Mouse (Mus musculus): ENCODE measurements at regions not wholly inside any gene's neighbourhood (a gene's known extent, or its start where the extent isn't known, plus 50 kb on each side); places are given as distances from the start of the nearest gene placed in this dataset.

DNA sequence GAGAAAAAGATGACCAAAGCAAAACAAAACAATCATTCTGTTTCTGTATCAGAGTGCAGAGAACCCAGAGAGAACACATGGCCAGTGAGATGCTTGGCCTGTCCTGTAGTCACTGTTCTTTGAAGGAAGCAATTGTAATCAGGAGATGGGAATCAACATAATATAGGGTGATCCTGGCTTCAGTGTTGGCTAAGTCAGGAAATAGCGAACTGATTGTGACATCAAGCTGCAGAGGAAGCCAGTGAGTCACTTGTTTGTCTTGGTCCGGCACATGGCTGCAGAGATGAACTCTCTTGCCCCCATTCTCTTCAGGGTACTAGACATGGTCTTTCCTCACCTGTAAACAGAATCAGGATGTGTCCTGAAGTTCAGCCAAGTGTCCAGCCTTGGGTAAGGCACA lies 273.3 kb upstream of the Thbs1 start:
- peak; percentile 32 for DNase-seq (ENCODE audit: low spot score)
- 63% methylated on average over 2 of the region's 2 CpGs for WGBS
- no peak for ATAC-seq (replicated peaks; ENCODE audit: low FRiP score, low read depth)
- Histone ChIP-seq H3K9ac (ENCODE audit: low read depth, low read length) (no peak overlapping the region), H3K27me3 (ENCODE audit: insufficient read depth, low read length) (no peaks in the 10 kb centered on the region), H3K36me3 (ENCODE audit: insufficient read depth, low read length) (no peaks in the 10 kb centered on the region), H3K4me2 (ENCODE audit: low read length) (no peak overlapping the region), H3K4me3 (replicated peaks; ENCODE audit: low read depth, low read length) (no peak overlapping the region), H3K9me3 (replicated peaks; ENCODE audit: low read length) (no peaks in the 10 kb centered on the region), H3K27ac (no peak overlapping the region), H3K4me1 (replicated peaks; ENCODE audit: insufficient read depth, low read length) (no peaks in the 10 kb centered on the region)
- no peak for TF ChIP-seq CTCF (IDR thresholded peaks at IDR 0.05; ENCODE audit: low read depth)

DNA sequence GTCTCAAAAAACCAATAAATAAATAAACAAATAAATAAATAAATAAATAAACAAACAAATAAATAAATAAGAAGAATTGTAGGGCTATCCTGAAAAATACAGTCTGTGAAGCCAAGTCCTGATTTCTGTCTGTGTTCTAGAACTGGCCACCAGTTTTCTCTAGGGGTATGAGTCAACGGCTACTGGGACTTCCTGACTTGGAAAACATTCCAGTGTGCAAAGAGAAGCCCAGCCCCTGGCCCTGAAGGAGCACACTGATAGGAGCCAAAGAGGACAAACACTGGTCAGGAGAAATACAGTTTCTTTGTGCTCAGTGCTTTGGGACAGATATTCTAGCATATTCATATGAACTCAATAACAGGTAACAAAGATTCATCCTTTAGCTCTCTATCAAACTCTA lies 271.3 kb upstream of the Thbs1 start:
- no peaks in the 10 kb centered on the region for H3K4me1 ChIP-seq (replicated peaks; ENCODE audit: insufficient read depth, low read length)

DNA sequence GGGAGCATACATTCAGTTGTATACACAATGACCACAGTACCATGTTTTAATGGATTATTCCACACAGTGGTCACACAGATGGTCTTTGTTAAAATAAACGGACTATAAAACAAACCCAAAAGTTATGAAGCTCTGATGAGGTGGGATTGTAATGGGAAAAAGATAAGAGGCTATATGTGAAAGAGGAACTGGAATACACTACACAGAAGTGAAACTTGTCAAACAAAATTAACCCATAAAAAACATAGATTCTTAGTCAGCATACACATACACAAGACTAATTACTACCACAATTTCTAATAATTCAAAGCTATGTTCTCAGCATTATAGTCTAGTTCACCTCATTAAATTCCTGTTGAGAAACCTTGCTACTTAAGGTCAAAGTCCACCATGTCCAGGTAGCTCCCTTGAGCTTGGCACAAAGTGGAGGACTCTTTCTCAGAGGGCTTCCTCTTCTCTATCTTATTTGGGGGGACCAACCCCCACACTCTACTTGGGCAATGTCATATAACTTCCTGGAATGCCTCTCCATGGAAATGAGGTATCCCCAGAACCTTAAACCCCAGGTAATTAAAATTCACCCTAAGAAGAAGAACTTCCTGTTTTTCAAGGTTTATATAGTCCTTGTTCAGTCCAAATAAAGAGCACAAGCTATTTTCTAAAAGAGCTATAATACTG lies 269.2 kb upstream of the Thbs1 start:
- ATAC-seq (replicated peaks; ENCODE audit: low FRiP score, low read depth): no peak
- 91% methylated on average over 1 of the region's 1 CpGs for WGBS
- H3K4me3 ChIP-seq (replicated peaks; ENCODE audit: low read depth, low read length): no peak overlapping the region
- no peak overlapping the region for H3K27ac ChIP-seq
- H3K27me3 ChIP-seq (ENCODE audit: insufficient read depth, low read length): no peaks in the 10 kb centered on the region
- no peaks in the 10 kb centered on the region for H3K4me1 ChIP-seq (replicated peaks; ENCODE audit: insufficient read depth, low read length)
- H3K9ac ChIP-seq (ENCODE audit: low read depth, low read length): no peak overlapping the region
- H3K9me3 ChIP-seq (replicated peaks; ENCODE audit: low read length): no peaks in the 10 kb centered on the region
- TF ChIP-seq CTCF (IDR thresholded peaks at IDR 0.05; ENCODE audit: low read depth): no peak
- H3K36me3 ChIP-seq (ENCODE audit: insufficient read depth, low read length): no peaks in the 10 kb centered on the region
- no peak for DNase-seq (ENCODE audit: low spot score)
- H3K4me2 ChIP-seq (ENCODE audit: low read length): no peak overlapping the region

More for the DNA sequence above, 271.3 kb upstream of the Thbs1 start:
- Histone ChIP-seq H3K27ac (no peak overlapping the region), H3K27me3 (ENCODE audit: insufficient read depth, low read length) (no peaks in the 10 kb centered on the region), H3K9me3 (replicated peaks; ENCODE audit: low read length) (no peaks in the 10 kb centered on the region), H3K36me3 (ENCODE audit: insufficient read depth, low read length) (no peaks in the 10 kb centered on the region), H3K4me3 (replicated peaks; ENCODE audit: low read depth, low read length) (no peak overlapping the region), H3K4me2 (ENCODE audit: low read length) (no peak overlapping the region), H3K9ac (ENCODE audit: low read depth, low read length) (no peak overlapping the region)
- 85% methylated on average over 1 of the region's 1 CpGs for WGBS
- no peak for ATAC-seq (replicated peaks; ENCODE audit: low FRiP score, low read depth)
- DNase-seq (ENCODE audit: low spot score): no peak
- no peak for TF ChIP-seq CTCF (IDR thresholded peaks at IDR 0.05; ENCODE audit: low read depth)

DNA sequence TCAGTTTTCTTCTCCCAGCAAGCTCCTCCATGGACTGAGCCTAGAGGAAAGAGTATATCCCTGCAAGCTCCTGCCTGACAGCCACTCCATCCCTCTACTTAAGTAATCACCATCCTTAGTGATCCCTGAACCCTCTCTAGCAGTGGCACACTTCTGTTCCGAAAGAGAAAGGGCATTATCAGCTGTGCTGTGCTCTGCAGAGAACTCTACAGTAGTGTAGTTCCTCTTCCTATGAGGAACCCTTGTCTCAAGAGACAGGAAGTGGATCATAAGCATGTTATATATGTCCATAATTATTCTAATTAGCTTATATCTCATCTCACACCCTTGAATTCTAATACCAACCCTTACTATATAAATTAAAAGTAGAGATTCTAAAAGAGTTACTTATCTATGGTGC lies 259.2 kb upstream of the Thbs1 start:
- Histone ChIP-seq H3K4me1 (replicated peaks; ENCODE audit: insufficient read depth, low read length) (no peaks in the 10 kb centered on the region), H3K27me3 (ENCODE audit: insufficient read depth, low read length) (no peaks in the 10 kb centered on the region), H3K4me3 (replicated peaks; ENCODE audit: low read depth, low read length) (no peak overlapping the region), H3K9ac (ENCODE audit: low read depth, low read length) (no peak overlapping the region), H3K9me3 (replicated peaks; ENCODE audit: low read length) (no peaks in the 10 kb centered on the region), H3K27ac (no peak overlapping the region), H3K36me3 (ENCODE audit: insufficient read depth, low read length) (no peaks in the 10 kb centered on the region), H3K4me2 (ENCODE audit: low read length) (no peak overlapping the region)
- DNase-seq (ENCODE audit: low spot score) (no peak), ATAC-seq (replicated peaks; ENCODE audit: low FRiP score, low read depth) (no peak)
- TF ChIP-seq CTCF (IDR thresholded peaks at IDR 0.05; ENCODE audit: low read depth): no peak
- 71% methylated on average over 1 of the region's 1 CpGs for WGBS

DNA sequence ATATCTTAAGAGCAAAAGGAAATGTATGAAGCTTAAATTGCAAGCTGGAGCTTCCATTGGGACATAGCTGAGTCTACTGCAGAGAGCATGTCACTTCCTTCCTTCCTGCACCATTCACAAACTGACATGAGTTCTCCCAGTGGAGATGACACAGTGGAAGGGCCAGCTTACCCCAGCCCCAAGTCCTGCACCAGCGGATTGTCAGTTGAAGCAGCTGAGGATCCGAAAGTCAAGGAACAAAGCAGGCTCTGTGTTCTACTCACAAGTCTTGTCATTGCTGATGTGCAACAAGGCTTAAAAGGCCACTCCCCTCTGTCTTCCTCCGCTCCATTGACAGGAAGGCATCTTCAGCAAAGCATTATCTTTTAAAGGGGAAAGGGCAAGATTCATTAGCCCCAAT lies 249.4 kb upstream of the Thbs1 start:
- TF ChIP-seq CTCF (IDR thresholded peaks at IDR 0.05; ENCODE audit: low read depth): no peak
- H3K4me2 ChIP-seq (ENCODE audit: low read length): no peak overlapping the region
- DNase-seq (ENCODE audit: low spot score): no peak
- H3K27me3 ChIP-seq (ENCODE audit: insufficient read depth, low read length): no peaks in the 10 kb centered on the region
- no peaks in the 10 kb centered on the region for H3K9me3 ChIP-seq (replicated peaks; ENCODE audit: low read length)
- 65% methylated on average over 3 of the region's 3 CpGs for WGBS
- H3K4me1 ChIP-seq (replicated peaks; ENCODE audit: insufficient read depth, low read length): 0 out of 2 replicates have a peak, but pooled peaks cover 1% of the 10 kb centered on the region
- H3K36me3 ChIP-seq (ENCODE audit: insufficient read depth, low read length): no peaks in the 10 kb centered on the region
- no peak overlapping the region for H3K9ac ChIP-seq (ENCODE audit: low read depth, low read length)
- no peak overlapping the region for H3K27ac ChIP-seq
- no peak overlapping the region for H3K4me3 ChIP-seq (replicated peaks; ENCODE audit: low read depth, low read length)
- ATAC-seq (replicated peaks; ENCODE audit: low FRiP score, low read depth): no peak

DNA sequence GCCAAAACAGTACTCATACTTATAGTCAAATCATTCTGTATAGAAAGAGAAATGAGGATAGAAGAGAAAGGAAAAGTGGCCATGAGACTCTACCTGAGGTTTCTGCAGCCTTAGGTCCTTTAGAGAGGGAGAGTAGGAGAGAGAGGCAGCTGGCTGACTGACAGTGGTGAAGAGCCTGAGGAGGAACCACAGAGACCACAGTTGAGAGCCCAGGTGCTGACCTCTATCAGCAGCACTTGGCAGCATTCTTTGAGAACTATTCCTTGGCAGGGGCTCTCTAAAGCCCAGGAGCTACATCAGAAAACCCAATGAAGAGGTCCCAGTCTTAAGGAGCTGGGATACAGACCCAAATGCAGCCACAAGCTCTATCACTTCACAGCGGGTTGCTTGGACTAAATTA lies 246.6 kb upstream of the Thbs1 start:
- no peaks in the 10 kb centered on the region for H3K9me3 ChIP-seq (replicated peaks; ENCODE audit: low read length)
- no peak for ATAC-seq (replicated peaks; ENCODE audit: low FRiP score, low read depth)
- H3K36me3 ChIP-seq (ENCODE audit: insufficient read depth, low read length): no peaks in the 10 kb centered on the region
- no peak for TF ChIP-seq CTCF (IDR thresholded peaks at IDR 0.05; ENCODE audit: low read depth)
- no peak overlapping the region for H3K4me2 ChIP-seq (ENCODE audit: low read length)
- H3K9ac ChIP-seq (ENCODE audit: low read depth, low read length): no peak overlapping the region
- no peak overlapping the region for H3K27ac ChIP-seq
- no peak for DNase-seq (ENCODE audit: low spot score)
- H3K4me3 ChIP-seq (replicated peaks; ENCODE audit: low read depth, low read length): no peak overlapping the region
- 0 out of 2 replicates have a peak, but pooled peaks cover 5% of the 10 kb centered on the region for H3K4me1 ChIP-seq (replicated peaks; ENCODE audit: insufficient read depth, low read length)
- H3K27me3 ChIP-seq (ENCODE audit: insufficient read depth, low read length): no peaks in the 10 kb centered on the region
- WGBS: 92% methylated on average over 1 of the region's 1 CpGs

DNA sequence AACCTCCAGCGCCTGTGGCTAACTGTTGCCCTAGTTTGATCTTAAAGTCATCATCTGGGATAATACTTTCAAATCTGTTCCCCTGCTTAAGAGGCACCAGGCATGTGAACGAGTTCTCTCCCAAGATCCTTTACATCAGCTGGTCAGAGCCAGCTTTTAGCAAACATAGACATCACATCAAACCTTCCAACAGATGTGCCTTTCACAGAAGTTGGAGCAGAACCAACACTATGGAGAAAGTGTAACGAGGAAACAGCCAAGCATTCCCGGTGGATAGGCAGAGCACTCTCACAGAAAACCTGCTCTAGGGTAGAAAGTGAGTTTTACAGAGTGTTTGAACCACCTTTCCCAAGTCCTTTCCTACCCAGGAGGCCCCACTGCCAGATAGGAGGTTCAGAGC lies 244.7 kb upstream of the Thbs1 start:
- no peak overlapping the region for H3K4me3 ChIP-seq (replicated peaks; ENCODE audit: low read depth, low read length)
- no peaks in the 10 kb centered on the region for H3K27me3 ChIP-seq (ENCODE audit: insufficient read depth, low read length)
- H3K4me2 ChIP-seq (ENCODE audit: low read length): no peak overlapping the region
- no peaks in the 10 kb centered on the region for H3K36me3 ChIP-seq (ENCODE audit: insufficient read depth, low read length)
- no peaks in the 10 kb centered on the region for H3K9me3 ChIP-seq (replicated peaks; ENCODE audit: low read length)
- no peak overlapping the region for H3K9ac ChIP-seq (ENCODE audit: low read depth, low read length)
- TF ChIP-seq CTCF (IDR thresholded peaks at IDR 0.05; ENCODE audit: low read depth): no peak
- H3K4me1 ChIP-seq (replicated peaks; ENCODE audit: insufficient read depth, low read length): 0 out of 2 replicates have a peak, but pooled peaks cover 5% of the 10 kb centered on the region
- 0 out of 2 replicates have a peak overlapping the region, but pooled peaks have one; percentile 19 for H3K27ac ChIP-seq
- ATAC-seq (replicated peaks; ENCODE audit: low FRiP score, low read depth) (no peak), DNase-seq (ENCODE audit: low spot score) (no peak)
- WGBS: 52% methylated on average over 4 of the region's 4 CpGs

All from kidney, postnatal 0 days (tissue).